Mouse (Mus musculus) heart, postnatal 0 days (tissue): ENCODE results near the gene Fxyd1. TPM values are rescaled to one million over a fixed set of nuclear protein-coding genes. Genes with fewer than 3 reads are reported as not detected.
A peak's percentile ranks its signal among the peaks of the same experiment; 100 is the strongest.

ENCODE experiments used
- ATAC-seq: fragments of 200-750 bp; cut with Nextera tagmentation; 2 replicates; pipeline ENCODE4 v1.8.0; 2017; ENCODE audit warnings: low read depth, moderate number of reproducible peaks, moderate library complexity; ENCODE audit not compliant: insufficient read depth
- DNase-seq: peaks from one replicate; pipeline ENCODE4 v3.0.0-alpha.2; 2016; ENCODE audit warnings: low spot score
- H3K27ac ChIP-seq: fragments of 300-500 bp; sonication (generic); 2 replicates; pipeline ENCODE4 v1.5.1; 2014; ENCODE audit warnings: low read depth, mild to moderate bottlenecking
- H3K27me3 ChIP-seq: fragments of 300-500 bp; sonication (generic); 2 replicates; pipeline ENCODE4 v1.6.1; 2014; ENCODE audit warnings: low read length, mixed read lengths; ENCODE audit not compliant: control insufficient read depth, insufficient read depth
- H3K36me3 ChIP-seq: fragments of 300-500 bp; sonication (generic); replicated peaks from 2 replicates; pipeline ENCODE4 v1.6.1; 2014; ENCODE audit warnings: low read length, mixed read lengths; ENCODE audit not compliant: control insufficient read depth, insufficient read depth
- H3K4me1 ChIP-seq: fragments of 300-500 bp; sonication (generic); 2 replicates; pipeline ENCODE4 v1.6.1; 2014; ENCODE audit warnings: antibody characterized with exemption; ENCODE audit not compliant: control insufficient read depth, insufficient read depth
- H3K4me2 ChIP-seq: fragments of 300-500 bp; sonication (generic); 2 replicates; pipeline ENCODE4 v1.6.1; 2014; ENCODE audit warnings: low read depth, mild to moderate bottlenecking, low read length, moderate library complexity
- H3K4me3 ChIP-seq: fragments of 300-500 bp; sonication (generic); 2 replicates; pipeline ENCODE4 v1.5.1; 2014; ENCODE audit warnings: low read depth, low read length
- H3K9ac ChIP-seq: fragments of 300-500 bp; sonication (generic); replicated peaks from 2 replicates; pipeline ENCODE4 v1.6.1; 2014; ENCODE audit warnings: low read depth, low read length, mixed read lengths
- H3K9me3 ChIP-seq: fragments of 300-500 bp; sonication (generic); replicated peaks from 2 replicates; pipeline ENCODE4 v1.6.1; 2016; ENCODE audit warnings: low read length; ENCODE audit not compliant: control insufficient read depth
- CTCF ChIP-seq: IDR thresholded peaks from 2 replicates; pipeline ENCODE4 v1.5.1; 2016; ENCODE audit warnings: antibody characterized with exemption, control low read depth, low read depth
- EP300 ChIP-seq: IDR thresholded peaks from 2 replicates; pipeline ENCODE4 v1.6.1; 2016; ENCODE audit warnings: antibody characterized with exemption, low read depth
- WGBS: fragments of 180-500 bp; shearing (Covaris S2); extraction: QIAGEN DNeasy Blood & Tissue Kit; methylation state at CpG from one replicate; pipeline ENCODE4 v1.1.7; 2014; 5-methylcytosine and 5-hydroxymethylcytosine counted together
- microRNA-seq: library from miRNA; unstranded; fragments of <30 nt; microRNA quantifications from one replicate; pipeline ENCODE4, GENCODE M21; 2016
- polyA plus RNA-seq: library from polyadenylated mRNA; unstranded; fragments of >200 nt; fragmentation: Nextera tagmentation; extraction: Ambion mirVana; gene quantifications from 2 replicates; pipeline ENCODE4 v1.2.1, GENCODE M21; 2015
- total RNA-seq: library from RNA; depleted of rRNA; stranded (reverse); fragments of >200 nt; gene quantifications from 2 replicates; pipeline ENCODE4 v1.2.3, GENCODE M21; 2014; ENCODE audit warnings: low replicate concordance; rRNA removed

The Fxyd1 gene
- total and polyA plus RNA-seq, 2 experiments from 2014 or later, result 499 to 1,579 TPM

GRCm38 (mm10) chr7:31002650-31003049, 54.3 kb downstream of the Fxyd1 start:
- Histone ChIP-seq H3K4me1 (peaks cover 20% of the 10 kb centered on the region), H3K36me3 (no peaks in the 10 kb centered on the region), H3K9me3 (no peaks in the 10 kb centered on the region), H3K27ac (no peak overlapping the region; the same call in 1 of the 2 replicates), H3K4me2 (no peak overlapping the region), H3K27me3 (no peaks in the 10 kb centered on the region), H3K4me3 (no peak overlapping the region), H3K9ac (no peak overlapping the region)
- peak; percentile 14; the same call in 1 of the 2 replicates for ATAC-seq
- 42% methylated on average over 8 of the region's 8 CpGs for WGBS
- peak; percentile 29 for DNase-seq
- TF ChIP-seq CTCF, result no peak
- TF ChIP-seq EP300, result 0 out of 2 replicates have a peak, but pooled peaks have one; percentile 42

Small RNA genes within 50 kb of the gene (microRNA-seq; reads per million reads assigned to microRNA genes)
- not detected for gene Mir7050

Other genes starting within 250 kb of the Fxyd1 start
- gene Ffar2, start 233.4 kb downstream of the Fxyd1 start, total RNA-seq, result not detected in 2 replicates
- gene Ffar2, start 233.4 kb downstream of the Fxyd1 start, polyA plus RNA-seq, result 0.05 TPM in 2 replicates
- gene Ffar3, start 201.0 kb downstream of the Fxyd1 start, total RNA-seq, result not detected in 2 replicates
- gene Ffar3, start 201.0 kb downstream of the Fxyd1 start, polyA plus RNA-seq, result not detected in 2 replicates
- not detected in 2 replicates for gene Ffar1, start 195.6 kb downstream of the Fxyd1 start, total RNA-seq
- gene Ffar1, start 195.6 kb downstream of the Fxyd1 start, polyA plus RNA-seq, result not detected in 2 replicates
- gene Cd22, start 176.9 kb downstream of the Fxyd1 start, total RNA-seq, result not detected in 2 replicates
- 0.08 and 0.23 TPM in 2 replicates for gene Cd22, start 176.9 kb downstream of the Fxyd1 start, polyA plus RNA-seq
- 0.38 and 1.2 TPM in 2 replicates for gene Mag, start 142.3 kb downstream of the Fxyd1 start, total RNA-seq
- gene Mag, start 142.3 kb downstream of the Fxyd1 start, polyA plus RNA-seq, result 0.07 and 0.10 TPM in 2 replicates
- gene Hamp2, start 132.5 kb downstream of the Fxyd1 start, total RNA-seq, result not detected in 2 replicates
- gene Hamp2, start 132.5 kb downstream of the Fxyd1 start, polyA plus RNA-seq, result 0.44 TPM in 1 of 2 replicates, not detected in the other
- 42.0 TPM in 1 of 2 replicates, not detected in the other for gene Hamp, start 113.2 kb downstream of the Fxyd1 start, total RNA-seq
- 1.7 and 4.0 TPM in 2 replicates for gene Hamp, start 113.2 kb downstream of the Fxyd1 start, polyA plus RNA-seq
- gene Usf2, start 100.4 kb downstream of the Fxyd1 start, total RNA-seq, result 101 and 109 TPM in 2 replicates
- 16.5 and 16.7 TPM in 2 replicates for gene Usf2, start 100.4 kb downstream of the Fxyd1 start, polyA plus RNA-seq
- 6.2 and 12.8 TPM in 2 replicates for gene Lsr, start 83.7 kb downstream of the Fxyd1 start, total RNA-seq
- gene Lsr, start 83.7 kb downstream of the Fxyd1 start, polyA plus RNA-seq, result 4.0 and 4.1 TPM in 2 replicates
- gene Fam187b, start 83.4 kb downstream of the Fxyd1 start, total RNA-seq, result 0.77 TPM in 1 of 2 replicates, not detected in the other
- 0.18 and 0.58 TPM in 2 replicates for gene Fam187b, start 83.4 kb downstream of the Fxyd1 start, polyA plus RNA-seq
- gene Fxyd5, start 14.7 kb downstream of the Fxyd1 start, total RNA-seq, result 54.3 and 69.7 TPM in 2 replicates
- 41.5 and 46.4 TPM in 2 replicates for gene Fxyd5, start 14.7 kb downstream of the Fxyd1 start, polyA plus RNA-seq
- gene Fxyd7, start 5.7 kb downstream of the Fxyd1 start, total RNA-seq, result 5.8 TPM in 1 of 2 replicates, not detected in the other
- 0.67 and 0.72 TPM in 2 replicates for gene Fxyd7, start 5.7 kb downstream of the Fxyd1 start, polyA plus RNA-seq
- 0.27 and 2.7 TPM in 2 replicates for gene Lgi4, start 2.1 kb upstream of the Fxyd1 start, total RNA-seq
- 0.08 and 0.19 TPM in 2 replicates for gene Lgi4, start 2.1 kb upstream of the Fxyd1 start, polyA plus RNA-seq
- 0.81 and 0.92 TPM in 2 replicates for gene Fxyd3, start 19.5 kb upstream of the Fxyd1 start, total RNA-seq
- 0.66 and 2.4 TPM in 2 replicates for gene Fxyd3, start 19.5 kb upstream of the Fxyd1 start, polyA plus RNA-seq
- gene Hpn, start 58.1 kb upstream of the Fxyd1 start, total RNA-seq, result 6.7 and 10.5 TPM in 2 replicates
- 1.3 and 1.7 TPM in 2 replicates for gene Hpn, start 58.1 kb upstream of the Fxyd1 start, polyA plus RNA-seq
- gene Scn1b, start 69.8 kb upstream of the Fxyd1 start, total RNA-seq, result 4.7 and 28.3 TPM in 2 replicates
- gene Scn1b, start 69.8 kb upstream of the Fxyd1 start, polyA plus RNA-seq, result 4.2 and 5.3 TPM in 2 replicates
- gene Gramd1a, start 98.7 kb upstream of the Fxyd1 start, total RNA-seq, result 53.9 and 57.2 TPM in 2 replicates
- gene Gramd1a, start 98.7 kb upstream of the Fxyd1 start, polyA plus RNA-seq, result 25.9 and 27.0 TPM in 2 replicates
- not detected in 2 replicates for gene Scgb2b2, start 233.3 kb upstream of the Fxyd1 start, total RNA-seq
- not detected in 2 replicates for gene Scgb2b2, start 233.3 kb upstream of the Fxyd1 start, polyA plus RNA-seq
- gene Scgb1b2, start 234.6 kb upstream of the Fxyd1 start, total RNA-seq, result not detected in 2 replicates
- gene Scgb1b2, start 234.6 kb upstream of the Fxyd1 start, polyA plus RNA-seq, result not detected in 2 replicates